Mouse (Mus musculus): ENCODE data around the gene Gm20388. TPM values are rescaled to one million over a fixed set of nuclear protein-coding genes. Genes with fewer than 3 reads are reported as not detected.

The Gm20388 gene
- total and polyA plus RNA-seq, 2 experiments from 2014 or later: 51.3 TPM; not detected in 1

DNA sequence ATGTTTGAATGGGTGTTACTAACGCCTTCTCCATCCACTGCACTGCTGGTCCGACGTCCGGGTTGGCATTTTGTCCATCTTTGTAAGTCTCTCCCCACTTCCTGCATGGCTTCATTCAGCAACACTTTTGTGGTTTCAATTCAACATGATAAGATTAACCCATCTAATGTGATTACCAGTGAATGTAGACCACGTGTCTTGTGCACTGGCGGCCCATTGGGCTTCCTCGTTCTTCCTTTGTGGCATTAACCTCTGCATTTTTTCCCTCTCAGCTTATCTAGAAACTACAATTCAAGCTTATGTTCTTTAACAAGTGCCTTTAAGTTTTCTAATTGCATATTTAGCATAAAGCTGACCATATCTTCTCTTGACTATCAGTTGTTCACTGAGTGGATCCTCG, 2914.8 kb downstream of the Gm20388 start:
- no peak overlapping the region for H3K9ac ChIP-seq
- no peak for DNase-seq
- no peak for ATAC-seq

DNA sequence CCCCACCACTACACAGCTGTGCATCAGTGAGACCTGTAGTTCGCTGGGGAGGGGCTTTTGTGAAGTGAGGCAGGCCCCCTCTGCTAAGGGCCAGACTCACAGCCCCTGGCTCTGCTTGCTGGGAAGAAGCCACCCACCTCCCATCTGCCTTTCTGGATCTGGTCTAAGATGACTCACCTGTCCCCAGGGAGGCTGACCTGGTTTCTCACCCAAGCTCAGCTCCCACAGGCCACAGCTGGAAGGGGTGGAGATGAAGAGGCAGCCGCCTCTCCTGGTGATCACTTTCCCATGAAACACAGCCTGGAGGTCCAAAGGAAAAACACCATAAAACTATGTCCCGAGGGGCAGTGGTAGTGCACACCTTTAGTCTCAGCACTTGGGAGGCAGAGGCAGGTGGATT, 2918.8 kb downstream of the Gm20388 start:
- H3K4me1 ChIP-seq (ENCODE audit: insufficient read depth): 0 out of 2 replicates have a peak, but pooled peaks cover 5% of the 10 kb centered on the region
- no peaks in the 10 kb centered on the region for H3K36me3 ChIP-seq (ENCODE audit: insufficient read depth)
- no peak overlapping the region for H3K27ac ChIP-seq (ENCODE audit: low read depth, low read length)
- H3K9me3 ChIP-seq (ENCODE audit: low read length): no peaks in the 10 kb centered on the region
- H3K4me2 ChIP-seq (ENCODE audit: low read depth): no peak overlapping the region
- H3K9ac ChIP-seq: no peak overlapping the region
- H3K27me3 ChIP-seq (ENCODE audit: insufficient read depth, low read length): no peaks in the 10 kb centered on the region
- DNase-seq (no peak), ATAC-seq (no peak)
- TF ChIP-seq CTCF (IDR thresholded peaks at IDR 0.05; ENCODE audit: low read depth): no peak
- 75% methylated on average over 3 of the region's 3 CpGs for WGBS
- H3K4me3 ChIP-seq (ENCODE audit: low read depth, low read length): no peak overlapping the region

More for the DNA sequence above, 2914.8 kb downstream of the Gm20388 start:
- H3K27me3 ChIP-seq (ENCODE audit: insufficient read depth, low read length): no peaks in the 10 kb centered on the region
- H3K27ac ChIP-seq (ENCODE audit: low read depth, low read length): no peak overlapping the region
- no peaks in the 10 kb centered on the region for H3K36me3 ChIP-seq (ENCODE audit: insufficient read depth)
- 70% methylated on average over 8 of the region's 8 CpGs for WGBS
- no peak for TF ChIP-seq CTCF (IDR thresholded peaks at IDR 0.05; ENCODE audit: low read depth)
- no peak overlapping the region for H3K4me3 ChIP-seq (ENCODE audit: low read depth, low read length)
- H3K4me2 ChIP-seq (ENCODE audit: low read depth): no peak overlapping the region
- H3K9me3 ChIP-seq (ENCODE audit: low read length): no peaks in the 10 kb centered on the region
- H3K4me1 ChIP-seq (ENCODE audit: insufficient read depth): 0 out of 2 replicates have a peak, but pooled peaks cover 5% of the 10 kb centered on the region

DNA sequence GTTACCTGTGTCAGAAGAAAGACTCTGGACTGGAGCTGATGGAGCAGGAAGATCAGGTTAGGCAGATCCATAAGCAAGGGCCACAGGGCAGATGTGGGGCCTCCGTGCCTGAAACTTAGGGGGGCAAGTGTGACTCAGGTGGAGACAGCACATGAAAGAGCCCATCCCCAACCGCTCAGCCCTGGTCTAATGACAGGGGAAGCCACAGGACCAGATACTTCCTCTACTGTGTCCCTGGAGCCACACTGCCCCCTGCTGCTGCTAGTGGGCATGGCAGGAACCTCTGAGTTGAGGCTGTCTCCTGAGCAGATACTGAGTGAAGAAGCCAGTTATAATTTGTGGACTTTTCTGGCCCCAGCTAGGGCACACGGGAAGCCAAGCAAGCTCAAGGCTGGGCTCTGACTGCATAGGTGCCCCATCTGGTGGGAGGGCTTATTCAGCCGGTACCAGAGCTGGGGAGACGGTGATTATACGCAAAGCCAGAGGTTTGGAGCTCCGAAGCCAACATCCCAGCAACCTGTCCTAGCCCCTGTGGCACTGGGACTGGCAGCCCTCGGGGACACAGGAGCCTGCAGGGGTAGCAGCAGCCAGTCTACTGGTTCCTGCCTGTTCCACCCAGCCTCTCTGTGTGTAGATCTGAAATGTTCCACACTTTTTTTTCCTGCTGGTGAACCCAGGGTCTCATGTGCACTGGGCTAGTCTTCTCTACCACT, 2919.9 kb downstream of the Gm20388 start:
- Histone ChIP-seq H3K36me3 (ENCODE audit: insufficient read depth) (no peaks in the 10 kb centered on the region), H3K9ac (no peak overlapping the region), H3K4me1 (ENCODE audit: insufficient read depth) (no peaks in the 10 kb centered on the region), H3K4me3 (ENCODE audit: low read depth, low read length) (no peak overlapping the region), H3K27me3 (ENCODE audit: insufficient read depth, low read length) (no peaks in the 10 kb centered on the region), H3K9me3 (ENCODE audit: low read length) (no peaks in the 10 kb centered on the region), H3K27ac (ENCODE audit: low read depth, low read length) (no peak overlapping the region), H3K4me2 (ENCODE audit: low read depth) (no peak overlapping the region)
- peak; percentile 99 for TF ChIP-seq CTCF (IDR thresholded peaks at IDR 0.05; ENCODE audit: low read depth)
- WGBS: 48% methylated on average over 8 of the region's 8 CpGs
- DNase-seq: peak; percentile 93
- peak; percentile 90 for ATAC-seq

DNA sequence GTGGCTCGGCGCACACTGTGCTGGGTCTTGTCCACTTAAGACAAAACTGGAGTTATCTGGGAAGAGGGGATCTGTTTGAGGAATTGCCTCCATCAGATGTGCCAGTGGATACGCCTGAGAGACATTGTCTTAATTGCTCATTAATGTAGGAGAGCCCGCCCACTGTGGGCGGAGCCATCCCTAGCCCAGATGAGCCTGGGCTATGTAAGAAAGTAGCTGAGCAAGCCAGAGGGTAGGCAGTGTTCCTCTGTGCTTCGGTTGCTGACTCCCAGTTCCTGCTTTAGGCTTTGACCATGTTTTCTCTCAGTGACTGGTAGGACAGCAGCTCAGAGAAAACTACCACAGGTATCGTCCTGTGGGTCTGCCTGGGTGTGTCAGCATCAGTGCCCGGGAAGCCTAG, 2923.8 kb downstream of the Gm20388 start:
- no peak overlapping the region for H3K4me2 ChIP-seq (ENCODE audit: low read depth)
- no peak overlapping the region for H3K27ac ChIP-seq (ENCODE audit: low read depth, low read length)
- no peaks in the 10 kb centered on the region for H3K4me1 ChIP-seq (ENCODE audit: insufficient read depth)
- H3K27me3 ChIP-seq (ENCODE audit: insufficient read depth, low read length): no peaks in the 10 kb centered on the region
- H3K9me3 ChIP-seq (ENCODE audit: low read length): no peaks in the 10 kb centered on the region
- TF ChIP-seq CTCF (IDR thresholded peaks at IDR 0.05; ENCODE audit: low read depth): no peak
- no peak overlapping the region for H3K4me3 ChIP-seq (ENCODE audit: low read depth, low read length)
- no peak overlapping the region for H3K9ac ChIP-seq
- no peaks in the 10 kb centered on the region for H3K36me3 ChIP-seq (ENCODE audit: insufficient read depth)
- ATAC-seq (no peak), DNase-seq (no peak)
- WGBS: 81% methylated on average over 8 of the region's 8 CpGs

DNA sequence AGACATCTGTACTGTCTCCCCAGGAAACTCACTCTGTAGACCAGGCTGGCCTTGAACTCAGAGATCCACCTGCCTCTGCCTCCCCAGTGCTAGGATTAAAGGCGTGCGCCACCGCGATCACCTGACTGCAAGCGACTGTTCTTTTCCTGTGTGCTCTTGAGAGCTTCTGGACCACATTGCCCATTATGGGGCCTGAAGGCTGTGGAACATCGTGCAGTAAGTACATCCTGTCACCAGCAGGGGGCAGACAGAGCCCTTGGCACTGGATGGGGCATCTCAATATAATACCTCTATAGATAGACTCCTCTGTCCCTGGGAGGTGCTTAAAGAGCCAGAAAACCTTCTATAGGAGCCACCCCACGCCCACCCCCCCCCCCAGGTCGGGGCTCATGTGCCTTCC, 2924.3 kb downstream of the Gm20388 start:
- ATAC-seq (peak; percentile 73), DNase-seq (peak; percentile 81)
- peak; percentile 83 for TF ChIP-seq CTCF (IDR thresholded peaks at IDR 0.05; ENCODE audit: low read depth)
- Histone ChIP-seq H3K27me3 (ENCODE audit: insufficient read depth, low read length) (no peaks in the 10 kb centered on the region), H3K4me1 (ENCODE audit: insufficient read depth) (no peaks in the 10 kb centered on the region), H3K27ac (ENCODE audit: low read depth, low read length) (no peak overlapping the region), H3K9ac (no peak overlapping the region), H3K9me3 (ENCODE audit: low read length) (no peaks in the 10 kb centered on the region), H3K36me3 (ENCODE audit: insufficient read depth) (no peaks in the 10 kb centered on the region), H3K4me3 (ENCODE audit: low read depth, low read length) (no peak overlapping the region), H3K4me2 (ENCODE audit: low read depth) (no peak overlapping the region)
- WGBS: 33% methylated on average over 8 of the region's 8 CpGs

DNA sequence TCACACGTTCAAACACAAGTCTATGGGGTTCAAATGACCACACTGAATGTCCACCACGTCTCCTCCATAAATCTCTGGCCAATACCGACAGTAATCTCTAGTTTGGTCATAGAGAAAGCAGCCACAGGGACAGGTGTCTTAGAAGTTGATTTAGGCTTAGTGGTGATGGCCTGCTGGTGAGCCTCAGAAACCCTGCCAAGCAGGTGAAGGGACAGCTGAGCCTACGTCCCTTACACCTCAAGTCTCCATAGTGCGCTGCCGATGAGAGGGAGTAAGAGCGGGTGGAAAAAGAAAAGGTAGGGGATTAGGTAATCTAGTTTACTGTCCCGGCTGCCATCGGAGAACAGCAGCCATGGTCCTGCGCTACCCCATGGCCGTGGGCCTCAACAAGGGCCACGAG, 2925.6 kb downstream of the Gm20388 start:
- Histone ChIP-seq H3K4me1 (ENCODE audit: insufficient read depth) (no peaks in the 10 kb centered on the region), H3K27me3 (ENCODE audit: insufficient read depth, low read length) (no peaks in the 10 kb centered on the region), H3K9me3 (ENCODE audit: low read length) (no peaks in the 10 kb centered on the region), H3K36me3 (ENCODE audit: insufficient read depth) (no peaks in the 10 kb centered on the region), H3K4me3 (ENCODE audit: low read depth, low read length) (no peak overlapping the region), H3K9ac (no peak overlapping the region), H3K27ac (ENCODE audit: low read depth, low read length) (no peak overlapping the region), H3K4me2 (ENCODE audit: low read depth) (no peak overlapping the region)
- DNase-seq (no peak), ATAC-seq (no peak)
- 90% methylated on average over 12 of the region's 12 CpGs for WGBS
- TF ChIP-seq CTCF (IDR thresholded peaks at IDR 0.05; ENCODE audit: low read depth): no peak

DNA sequence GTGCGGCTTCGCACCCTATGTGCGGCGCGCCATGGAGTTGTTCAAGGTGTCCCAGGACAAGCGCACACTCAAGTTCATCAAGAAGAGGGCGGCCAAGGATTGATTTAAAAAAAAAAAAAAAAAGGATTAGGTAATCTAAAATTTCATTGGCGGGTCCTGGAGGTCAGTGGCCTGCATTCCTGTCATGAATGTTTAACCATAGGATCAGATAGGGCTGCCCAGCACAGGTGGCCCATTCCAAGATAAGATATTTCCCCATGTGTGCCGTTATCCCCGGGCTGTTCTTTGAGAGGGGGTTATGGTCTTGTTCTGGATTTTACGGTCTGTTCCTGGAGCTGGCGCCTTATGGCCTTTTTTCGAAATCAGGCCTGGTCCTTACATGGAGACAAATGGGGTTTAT, 2926.1 kb downstream of the Gm20388 start:
- no peak for ATAC-seq
- Histone ChIP-seq H3K27ac (ENCODE audit: low read depth, low read length) (no peak overlapping the region), H3K9ac (no peak overlapping the region), H3K4me3 (ENCODE audit: low read depth, low read length) (no peak overlapping the region), H3K9me3 (ENCODE audit: low read length) (no peaks in the 10 kb centered on the region), H3K4me2 (ENCODE audit: low read depth) (no peak overlapping the region), H3K4me1 (ENCODE audit: insufficient read depth) (no peaks in the 10 kb centered on the region), H3K27me3 (ENCODE audit: insufficient read depth, low read length) (no peaks in the 10 kb centered on the region), H3K36me3 (ENCODE audit: insufficient read depth) (no peaks in the 10 kb centered on the region)
- TF ChIP-seq CTCF (IDR thresholded peaks at IDR 0.05; ENCODE audit: low read depth): no peak
- DNase-seq: no peak
- 93% methylated on average over 13 of the region's 13 CpGs for WGBS

Measured in forebrain, postnatal 0 days (tissue).